ENCODE assay signal across 8 mouse cellular contexts in genomic region chr17:30611221-30612074, GRCm38 (mm10). TPM values are rescaled to one million over a fixed set of nuclear protein-coding genes. Genes with fewer than 3 reads are reported as not detected.
A peak's percentile ranks its signal among the peaks of the same experiment; 100 is the strongest.
DNase-seq lines count a peak whose midpoint lies in the region; ATAC-seq and TF ChIP-seq lines count a peak whose summit lies in the region.

No protein-coding gene starts in this region.

- H3K4me2 ChIP-seq in kidney, embryonic 15.5 days = peak overlapping the region; percentile 65
- H3K4me2 ChIP-seq in heart, embryonic 15.5 days = peak overlapping the region; percentile 59
- H3K4me2 ChIP-seq in liver, embryonic 16.5 days (ENCODE audit: low read depth, low read length) = peak overlapping the region; percentile 69

- DNase-seq in kidney, adult 11 months = no peak
- no peak for DNase-seq in MN1 (ENCODE audit: low spot score)
- no peak for DNase-seq in gastrocnemius, postnatal 25 days

- no peaks in the 10 kb centered on the region; the same call in 1 of the 2 replicates for H3K9me3 ChIP-seq in kidney, embryonic 15.5 days (replicated peaks)
- no peaks in the 10 kb centered on the region for H3K9me3 ChIP-seq in heart, embryonic 15.5 days (replicated peaks)
- no peaks in the 10 kb centered on the region for H3K9me3 ChIP-seq in liver, embryonic 16.5 days (replicated peaks; ENCODE audit: control insufficient read depth, low read length)

- TF ChIP-seq CTCF in bone marrow, adult 2 months (IDR thresholded peaks at IDR 0.05; ENCODE audit: control insufficient read depth, insufficient read depth, low read length) = no peak

- peaks cover 51% of the 10 kb centered on the region for H3K4me1 ChIP-seq in kidney, embryonic 15.5 days
- H3K4me1 ChIP-seq in bone marrow, adult 2 months (ENCODE audit: control insufficient read depth, insufficient read depth, low read length) = peaks cover 2% of the 10 kb centered on the region
- peaks cover 22% of the 10 kb centered on the region for H3K4me1 ChIP-seq in heart, embryonic 15.5 days (replicated peaks)
- H3K4me1 ChIP-seq in liver, embryonic 16.5 days (ENCODE audit: control insufficient read depth, low read depth, low read length) = peaks cover 69% of the 10 kb centered on the region

- no peaks in the 10 kb centered on the region for H3K27me3 ChIP-seq in kidney, embryonic 15.5 days
- no peaks in the 10 kb centered on the region for H3K27me3 ChIP-seq in heart, embryonic 15.5 days
- H3K27me3 ChIP-seq in liver, embryonic 16.5 days (ENCODE audit: control insufficient read depth, insufficient read depth, low read depth, low read length) = no peaks in the 10 kb centered on the region

- peak overlapping the region; percentile 93 for H3K27ac ChIP-seq in kidney, embryonic 15.5 days
- peak overlapping the region; percentile 80 for H3K27ac ChIP-seq in bone marrow, adult 2 months (ENCODE audit: control insufficient read depth, insufficient read depth, low read depth, low read length, poor library complexity)
- peak overlapping the region; percentile 97 for H3K27ac ChIP-seq in heart, embryonic 15.5 days
- H3K27ac ChIP-seq in liver, embryonic 16.5 days (ENCODE audit: low read length) = peak overlapping the region; percentile 94

- H3K4me3 ChIP-seq in kidney, embryonic 15.5 days (replicated peaks) = peak overlapping the region; percentile 81
- H3K4me3 ChIP-seq in bone marrow, adult 2 months (replicated peaks; ENCODE audit: control insufficient read depth, low read depth, low read length) = peak overlapping the region; percentile 85
- H3K4me3 ChIP-seq in heart, embryonic 15.5 days = peak overlapping the region; percentile 85
- peak overlapping the region; percentile 82 for H3K4me3 ChIP-seq in liver, embryonic 16.5 days (ENCODE audit: low read depth, low read length)

- peaks cover 2% of the 10 kb centered on the region; the same call in 1 of the 2 replicates for H3K36me3 ChIP-seq in kidney, embryonic 15.5 days
- H3K36me3 ChIP-seq in heart, embryonic 15.5 days = no peaks in the 10 kb centered on the region
- H3K36me3 ChIP-seq in liver, embryonic 16.5 days (ENCODE audit: control insufficient read depth, insufficient read depth) = peaks cover 4% of the 10 kb centered on the region; the same call in 1 of the 2 replicates

- WGBS in kidney, embryonic 15.5 days = 22% methylated on average over 18 of the region's 18 CpGs
- 21% methylated on average over 18 of the region's 18 CpGs for WGBS in bone marrow, adult 2 months
- 23% methylated on average over 18 of the region's 18 CpGs for WGBS in heart, embryonic 15.5 days
- WGBS in liver, embryonic 16.5 days (ENCODE audit: insufficient replicate concordance) = 17% methylated on average over 18 of the region's 18 CpGs

- TF ChIP-seq POLR2A in bone marrow, adult 2 months (IDR thresholded peaks at IDR 0.05; ENCODE audit: borderline replicate concordance, control insufficient read depth, low read depth, low read length) = no peak

- peak overlapping the region; percentile 75 for H3K9ac ChIP-seq in kidney, embryonic 15.5 days
- H3K9ac ChIP-seq in heart, embryonic 15.5 days = peak overlapping the region; percentile 90
- H3K9ac ChIP-seq in liver, embryonic 16.5 days (ENCODE audit: low read depth, low read length) = peak overlapping the region; percentile 93

- ATAC-seq in kidney, embryonic 15.5 days (replicated peaks; ENCODE audit: low FRiP score) = no peak
- no peak for ATAC-seq in heart, embryonic 15.5 days (replicated peaks; ENCODE audit: insufficient number of reproducible peaks, insufficient read depth, low FRiP score, low read depth)
- ATAC-seq in liver, embryonic 16.5 days (ENCODE audit: low read depth) = 0 out of 2 replicates have a peak, but pooled peaks have one; percentile 4
- no peak for ATAC-seq in erythroid progenitor cell, adult 5-6 weeks (replicated peaks; ENCODE audit: low FRiP score, poor library complexity, severe bottlenecking)

RNA-seq across cellular contexts. Expression of gene Dnah8, which starts 12.7 kb away (rescaled TPM):
- 0.91 and 1.3 TPM in 2 replicates for polyA plus RNA-seq in kidney, embryonic 15.5 days (2015; fragmentation: Nextera tagmentation; extraction: Ambion mirVana)
- polyA plus RNA-seq in bone marrow, adult 2 months (2011; ENCODE audit: insufficient read depth, insufficient read length, low replicate concordance, missing spikeins) = 9.6 and 24.6 TPM in 2 replicates
- 1.3 and 1.8 TPM in 2 replicates for polyA plus RNA-seq in heart, embryonic 15.5 days (2015; fragmentation: Nextera tagmentation; extraction: Ambion mirVana)
- 0.89 and 0.99 TPM in 2 replicates for polyA plus RNA-seq in liver, embryonic 16.5 days (2015; fragmentation: Nextera tagmentation; extraction: Ambion mirVana)
- total RNA-seq in gastrocnemius, postnatal 25 days (2021) = under 1 TPM; 0.28 to 0.32 TPM
- 4.3 and 23.9 TPM in 2 replicates for total RNA-seq in erythroid progenitor cell, adult 5-6 weeks (2015; ENCODE audit: low replicate concordance)
- total RNA-seq in erythroid progenitor cell, adult 5-6 weeks (2017; ENCODE audit: low replicate concordance) = 6.1 and 6.3 TPM in 2 replicates

RNA-seq across cellular contexts. Expression of gene Glo1, which starts 15.2 kb away (rescaled TPM):
- polyA plus RNA-seq in kidney, embryonic 15.5 days (2015; fragmentation: Nextera tagmentation; extraction: Ambion mirVana) = 221 and 230 TPM in 2 replicates
- polyA plus RNA-seq in bone marrow, adult 2 months (2011; ENCODE audit: insufficient read depth, insufficient read length, low replicate concordance, missing spikeins) = 65.2 and 80.9 TPM in 2 replicates
- 175 and 196 TPM in 2 replicates for polyA plus RNA-seq in heart, embryonic 15.5 days (2015; fragmentation: Nextera tagmentation; extraction: Ambion mirVana)
- polyA plus RNA-seq in liver, embryonic 16.5 days (2015; fragmentation: Nextera tagmentation; extraction: Ambion mirVana) = 259 and 271 TPM in 2 replicates
- total RNA-seq in gastrocnemius, postnatal 25 days (2021) = 100 to 1,000 TPM; 132 to 148 TPM
- 81.4 and 114 TPM in 2 replicates for total RNA-seq in erythroid progenitor cell, adult 5-6 weeks (2015; ENCODE audit: low replicate concordance)
- total RNA-seq in erythroid progenitor cell, adult 5-6 weeks (2017; ENCODE audit: low replicate concordance) = 95.2 and 103 TPM in 2 replicates

RNA-seq across cellular contexts. Expression of gene Btbd9, which starts 35.2 kb away (rescaled TPM):
- 54.3 and 57.8 TPM in 2 replicates for polyA plus RNA-seq in kidney, embryonic 15.5 days (2015; fragmentation: Nextera tagmentation; extraction: Ambion mirVana)
- polyA plus RNA-seq in bone marrow, adult 2 months (2011; ENCODE audit: insufficient read depth, insufficient read length, low replicate concordance, missing spikeins) = 4.7 and 21.0 TPM in 2 replicates
- 38.3 and 42.3 TPM in 2 replicates for polyA plus RNA-seq in heart, embryonic 15.5 days (2015; fragmentation: Nextera tagmentation; extraction: Ambion mirVana)
- 13.2 and 14.3 TPM in 2 replicates for polyA plus RNA-seq in liver, embryonic 16.5 days (2015; fragmentation: Nextera tagmentation; extraction: Ambion mirVana)
- 10 to 100 TPM in 1 of 2 experiments, 1 to 10 TPM in 1; 8.0 to 12.4 TPM for total RNA-seq in gastrocnemius, postnatal 25 days (2021)
- total RNA-seq in erythroid progenitor cell, adult 5-6 weeks (2015; ENCODE audit: low replicate concordance) = 8.8 and 14.1 TPM in 2 replicates
- total RNA-seq in erythroid progenitor cell, adult 5-6 weeks (2017; ENCODE audit: low replicate concordance) = 4.6 and 7.7 TPM in 2 replicates
